Mouse (Mus musculus) hindbrain, embryonic 11.5 days (tissue): ENCODE measurements around the gene Srgap1. TPM values are rescaled to one million over a fixed set of nuclear protein-coding genes. Genes with fewer than 3 reads are reported as not detected.

Experiments
- ATAC-seq: fragments of 200-750 bp; cut with Nextera tagmentation; 2 replicates; pipeline ENCODE4 v1.8.0; 2017; ENCODE audit warnings: mild to moderate bottlenecking, moderate TSS enrichment, moderate library complexity; ENCODE audit not compliant: low FRiP score
- DNase-seq: peaks from one replicate; pipeline ENCODE4 v3.0.0-alpha.2; 2015; ENCODE audit warnings: low spot score
- H3K27ac ChIP-seq: fragments of 300-500 bp; sonication (generic); 2 replicates; pipeline ENCODE4 v1.5.1; 2014; ENCODE audit warnings: mild to moderate bottlenecking, low read depth, low read length
- H3K27me3 ChIP-seq: fragments of 300-500 bp; sonication (generic); 2 replicates; pipeline ENCODE4 v1.6.1; 2014; ENCODE audit warnings: mild to moderate bottlenecking, low read length, moderate library complexity, mixed read lengths; ENCODE audit not compliant: control insufficient read depth, insufficient read depth
- H3K36me3 ChIP-seq: fragments of 300-500 bp; sonication (generic); 2 replicates; pipeline ENCODE4 v1.6.1; 2014; ENCODE audit warnings: mild to moderate bottlenecking, low read length, moderate library complexity, mixed read lengths; ENCODE audit not compliant: control insufficient read depth, insufficient read depth
- H3K4me1 ChIP-seq: fragments of 300-500 bp; sonication (generic); replicated peaks from 2 replicates; pipeline ENCODE4 v1.6.1; 2014; ENCODE audit warnings: low read length, mixed read lengths; ENCODE audit not compliant: control insufficient read depth, insufficient read depth
- H3K4me2 ChIP-seq: fragments of 300-500 bp; sonication (generic); replicated peaks from 2 replicates; pipeline ENCODE4 v1.6.1; 2014; ENCODE audit warnings: mild to moderate bottlenecking, low read depth, low read length
- H3K4me3 ChIP-seq: fragments of 300-500 bp; sonication (generic); 2 replicates; pipeline ENCODE4 v1.5.1; 2014; ENCODE audit warnings: low read depth, low read length
- H3K9ac ChIP-seq: fragments of 300-500 bp; sonication (generic); 2 replicates; pipeline ENCODE4 v1.6.1; 2014; ENCODE audit warnings: low read depth, low read length
- H3K9me3 ChIP-seq: fragments of 300-500 bp; sonication (generic); 2 replicates; pipeline ENCODE4 v1.6.1; 2016; ENCODE audit warnings: low read length; ENCODE audit not compliant: control insufficient read depth
- WGBS: fragments of 180-500 bp; shearing (Covaris S2); extraction: QIAGEN DNeasy Blood & Tissue Kit; methylation state at CpG from one replicate; pipeline ENCODE4 v1.1.7; 2014; 5-methylcytosine and 5-hydroxymethylcytosine counted together
- polyA plus RNA-seq: library from polyadenylated mRNA; unstranded; fragments of >200 nt; fragmentation: Nextera tagmentation; extraction: Ambion mirVana; gene quantifications from 2 replicates; pipeline ENCODE4 v1.2.1, GENCODE M21; 2014

The Srgap1 gene
- polyA plus RNA-seq, 1 experiment from 2014 or later: 26.5 TPM

GRCm38 (mm10) chr10:121971658-121972057 lies 75.5 kb downstream of the Srgap1 start:
- Histone ChIP-seq H3K9me3 (no peaks in the 10 kb centered on the region), H3K4me2 (no peak overlapping the region), H3K4me1 (0 out of 2 replicates have a peak, but pooled peaks cover 3% of the 10 kb centered on the region), H3K27ac (no peak overlapping the region; the same call in 1 of the 2 replicates), H3K4me3 (no peak overlapping the region), H3K27me3 (no peaks in the 10 kb centered on the region), H3K9ac (no peak overlapping the region), H3K36me3 (no peaks in the 10 kb centered on the region)
- no peak for DNase-seq
- 66% methylated on average over 8 of the region's 8 CpGs for WGBS
- ATAC-seq: no peak

GRCm38 (mm10) chr10:121970912-121971311 lies 76.2 kb downstream of the Srgap1 start:
- 43% methylated on average over 6 of the region's 6 CpGs for WGBS
- Histone ChIP-seq H3K4me2 (no peak overlapping the region), H3K4me1 (0 out of 2 replicates have a peak, but pooled peaks cover 3% of the 10 kb centered on the region), H3K27me3 (no peaks in the 10 kb centered on the region), H3K36me3 (no peaks in the 10 kb centered on the region), H3K27ac (peak overlapping the region; percentile 30; the same call in 1 of the 2 replicates), H3K9me3 (no peaks in the 10 kb centered on the region), H3K9ac (no peak overlapping the region), H3K4me3 (no peak overlapping the region)
- DNase-seq: no peak
- peak; percentile 35; the same call in 1 of the 2 replicates for ATAC-seq

DNA sequence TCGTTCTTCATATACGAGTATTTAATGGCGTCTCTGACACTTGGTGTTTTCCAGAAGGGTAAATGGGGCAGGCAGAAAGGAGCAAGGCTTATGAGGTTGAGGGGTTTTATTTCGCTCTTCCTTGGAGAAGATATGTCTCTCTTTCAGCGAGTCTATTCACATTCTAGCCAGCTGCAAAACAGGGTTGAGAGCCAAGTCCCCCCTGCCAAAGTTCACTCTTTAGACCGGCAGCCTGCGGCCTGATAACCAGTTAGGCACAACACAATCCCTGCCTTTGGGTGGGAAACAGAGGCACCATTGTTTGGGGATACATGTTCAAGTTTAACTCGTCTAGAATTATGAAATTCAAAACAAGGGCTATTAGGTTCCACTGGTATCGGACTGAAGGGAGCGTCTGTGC lies 83.0 kb downstream of the Srgap1 start:
- no peak overlapping the region for H3K27ac ChIP-seq
- H3K4me1 ChIP-seq: no peaks in the 10 kb centered on the region
- H3K4me2 ChIP-seq: no peak overlapping the region
- H3K9me3 ChIP-seq: no peaks in the 10 kb centered on the region
- WGBS: 87% methylated on average over 10 of the region's 10 CpGs
- ATAC-seq: no peak
- no peak for DNase-seq
- H3K9ac ChIP-seq: no peak overlapping the region
- H3K27me3 ChIP-seq: no peaks in the 10 kb centered on the region
- no peaks in the 10 kb centered on the region for H3K36me3 ChIP-seq
- no peak overlapping the region for H3K4me3 ChIP-seq

DNA sequence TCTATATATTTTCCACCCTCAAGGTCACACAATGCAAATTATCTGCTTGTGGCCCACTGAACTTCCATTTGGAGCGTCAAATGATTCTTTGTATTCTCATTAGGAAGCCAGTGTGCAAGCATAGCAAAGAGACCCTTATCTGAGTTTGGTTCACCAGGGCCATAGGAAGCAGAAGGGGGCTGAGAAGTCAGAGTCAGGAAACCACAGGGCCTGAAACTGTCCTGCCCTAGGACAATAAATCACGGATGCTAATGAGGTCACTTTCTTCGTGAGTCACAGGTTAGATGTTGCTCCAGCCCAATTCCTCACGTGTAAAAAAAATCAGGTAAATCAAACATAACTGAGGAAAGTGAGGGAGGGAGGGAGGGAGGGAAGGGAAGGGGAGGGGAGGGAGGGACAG lies 85.1 kb downstream of the Srgap1 start:
- DNase-seq: no peak
- 59% methylated on average over 4 of the region's 4 CpGs for WGBS
- Histone ChIP-seq H3K36me3 (no peaks in the 10 kb centered on the region), H3K9me3 (no peaks in the 10 kb centered on the region), H3K4me2 (no peak overlapping the region), H3K4me3 (no peak overlapping the region), H3K27me3 (no peaks in the 10 kb centered on the region), H3K27ac (no peak overlapping the region), H3K9ac (no peak overlapping the region), H3K4me1 (no peaks in the 10 kb centered on the region)
- no peak for ATAC-seq

DNA sequence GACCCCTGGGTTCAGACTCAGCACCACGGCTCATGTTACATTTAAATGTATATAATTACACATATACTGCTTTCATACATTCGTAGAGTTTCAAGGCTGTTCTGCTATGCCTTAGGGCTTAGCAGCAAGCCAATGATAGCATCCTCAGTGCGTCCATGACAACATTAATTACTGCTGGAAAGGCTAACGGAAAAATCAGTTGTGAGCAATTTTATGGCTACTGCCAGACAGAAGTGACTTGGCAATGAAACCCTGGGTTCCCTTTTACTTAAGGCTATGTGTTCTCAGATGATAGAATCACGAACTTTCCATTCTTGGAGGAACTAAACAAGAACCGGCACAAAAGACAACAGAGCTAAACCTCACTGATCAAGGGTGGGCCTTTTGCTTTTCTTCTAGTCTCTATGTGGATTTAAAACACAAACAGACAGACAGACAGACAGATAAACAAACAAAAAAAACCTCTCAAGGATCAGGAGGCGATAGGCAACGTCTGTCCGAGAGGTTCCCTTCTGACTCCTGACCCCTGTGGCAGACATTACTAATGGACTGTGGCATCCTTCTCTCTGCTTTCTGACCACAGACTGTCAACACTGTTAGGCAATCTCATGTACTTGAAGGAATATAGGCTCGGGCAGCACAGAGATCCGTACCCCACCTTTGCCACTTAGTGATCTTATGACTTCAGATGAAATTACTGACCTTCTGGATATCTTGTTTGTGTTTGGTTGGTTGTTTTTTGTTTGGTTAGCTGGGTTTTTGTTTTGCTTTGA lies 85.8 kb downstream of the Srgap1 start:
- H3K27ac ChIP-seq: no peak overlapping the region
- H3K27me3 ChIP-seq: no peaks in the 10 kb centered on the region
- DNase-seq (no peak), ATAC-seq (no peak)
- H3K36me3 ChIP-seq: no peaks in the 10 kb centered on the region
- H3K4me1 ChIP-seq: no peaks in the 10 kb centered on the region
- H3K4me2 ChIP-seq: no peak overlapping the region
- H3K9ac ChIP-seq: no peak overlapping the region
- H3K9me3 ChIP-seq: no peaks in the 10 kb centered on the region
- 60% methylated on average over 11 of the region's 11 CpGs for WGBS
- H3K4me3 ChIP-seq: no peak overlapping the region

- ATAC-seq: no peak
- Histone ChIP-seq H3K4me3 (no peak overlapping the region), H3K9me3 (no peaks in the 10 kb centered on the region), H3K27me3 (no peaks in the 10 kb centered on the region), H3K27ac (no peak overlapping the region), H3K9ac (no peak overlapping the region), H3K4me2 (no peak overlapping the region), H3K36me3 (no peaks in the 10 kb centered on the region), H3K4me1 (no peaks in the 10 kb centered on the region)
- WGBS: 90% methylated on average over 8 of the region's 8 CpGs
- no peak for DNase-seq
Measured at GRCm38 (mm10) chr10:121958741-121959140, 88.4 kb downstream of the Srgap1 start.

DNA sequence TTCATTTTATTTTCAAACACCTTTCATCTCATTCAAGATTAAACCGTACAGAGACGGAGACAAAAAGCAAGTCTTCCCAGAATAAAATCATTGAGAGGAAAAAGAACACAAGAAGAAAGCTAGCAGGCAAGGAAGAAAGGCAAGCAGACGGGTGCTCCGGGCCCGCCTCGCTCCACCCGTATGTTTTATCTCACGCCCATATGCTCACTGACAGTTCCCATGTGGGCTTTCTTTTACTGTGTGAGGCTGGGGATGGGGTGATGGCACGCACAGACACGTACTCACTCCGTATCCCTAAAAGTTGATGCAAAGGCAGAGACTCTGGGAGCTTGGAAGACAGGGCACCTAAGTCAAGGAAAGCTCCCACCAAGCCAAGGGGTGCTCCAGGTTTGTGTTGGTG lies 90.6 kb downstream of the Srgap1 start:
- no peak overlapping the region for H3K9ac ChIP-seq
- H3K4me2 ChIP-seq: no peak overlapping the region
- H3K9me3 ChIP-seq: no peaks in the 10 kb centered on the region
- DNase-seq: no peak
- no peak overlapping the region for H3K27ac ChIP-seq
- H3K4me3 ChIP-seq: no peak overlapping the region
- no peaks in the 10 kb centered on the region for H3K36me3 ChIP-seq
- H3K4me1 ChIP-seq: no peaks in the 10 kb centered on the region
- 0 out of 2 replicates have a peak, but pooled peaks have one; percentile 29 for ATAC-seq
- H3K27me3 ChIP-seq: no peaks in the 10 kb centered on the region
- WGBS: 82% methylated on average over 11 of the region's 11 CpGs

GRCm38 (mm10) chr10:121955730-121956129 lies 91.4 kb downstream of the Srgap1 start:
- no peaks in the 10 kb centered on the region for H3K9me3 ChIP-seq
- DNase-seq (no peak), ATAC-seq (peak; percentile 57)
- no peaks in the 10 kb centered on the region for H3K36me3 ChIP-seq
- no peaks in the 10 kb centered on the region for H3K4me1 ChIP-seq
- no peak overlapping the region for H3K27ac ChIP-seq
- no peaks in the 10 kb centered on the region for H3K27me3 ChIP-seq
- H3K4me3 ChIP-seq: no peak overlapping the region
- WGBS: 69% methylated on average over 4 of the region's 4 CpGs
- no peak overlapping the region for H3K9ac ChIP-seq
- no peak overlapping the region for H3K4me2 ChIP-seq

GRCm38 (mm10) chr10:121954877-121955276 lies 92.2 kb downstream of the Srgap1 start:
- no peaks in the 10 kb centered on the region for H3K4me1 ChIP-seq
- H3K9ac ChIP-seq: no peak overlapping the region
- no peak overlapping the region for H3K4me2 ChIP-seq
- H3K4me3 ChIP-seq: no peak overlapping the region
- 83% methylated on average over 6 of the region's 6 CpGs for WGBS
- DNase-seq: no peak
- H3K27me3 ChIP-seq: no peaks in the 10 kb centered on the region
- H3K36me3 ChIP-seq: no peaks in the 10 kb centered on the region
- no peak overlapping the region for H3K27ac ChIP-seq
- no peaks in the 10 kb centered on the region for H3K9me3 ChIP-seq
- ATAC-seq: no peak
